Mouse (Mus musculus) E14TG2a.4 (cell line): Measurements from ENCODE around the gene Fga.

ENCODE experiments used
- CTCF ChIP-seq: conservative IDR thresholded peaks from 2 replicates; pipeline ENCODE4 v1.5.1; 2014; ENCODE audit warnings: low read length
- NANOG ChIP-seq: IDR thresholded peaks from 2 replicates; pipeline ENCODE4 v1.6.1; 2014; ENCODE audit warnings: borderline replicate concordance, low read length, mixed read lengths
- POU5F1 ChIP-seq: IDR thresholded peaks from 2 replicates; pipeline ENCODE4 v1.6.1; 2014; ENCODE audit warnings: low read length, borderline replicate concordance

DNA sequence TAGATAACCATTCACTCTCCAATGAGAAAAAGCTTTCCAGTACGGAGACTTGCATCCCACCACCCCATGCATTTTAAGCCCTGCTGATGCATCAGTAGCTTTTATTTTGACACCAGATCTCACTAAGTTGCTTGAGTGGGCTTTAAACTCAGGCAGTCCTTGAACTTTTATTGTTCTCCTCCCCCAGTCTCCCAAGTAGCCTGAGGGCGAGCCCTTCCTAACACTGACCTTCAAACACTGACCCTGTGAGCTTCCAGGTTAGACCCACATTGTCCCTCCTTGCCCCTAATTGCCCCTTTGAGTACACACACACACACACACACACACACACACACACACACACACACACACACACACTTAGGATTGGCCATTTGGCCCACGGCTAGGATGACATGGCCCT, 29.2 kb upstream of the Fga start:
- TF ChIP-seq CTCF (no peak), POU5F1 (no peak), NANOG (no peak)
